Mouse (Mus musculus): Measurements from ENCODE around the gene Kif5c. TPM values are rescaled to one million over a fixed set of nuclear protein-coding genes. Genes with fewer than 3 reads are reported as not detected.

Gene Kif5c
- 0.03 and 0.05 TPM in 2 replicates for polyA plus RNA-seq (2012; rRNA removed)

GRCm38 (mm10) chr2:49618829-49619718, at the start of gene Kif5c:
Gene Kif5c, plus strand, starts transcription at chr2:49619298.

GRCm38 (mm10) chr2:49787376-49788050, 168.4 kb downstream of the Kif5c start, which contains the start of gene Lypd6b:
Gene Lypd6b, plus strand, starts transcription at chr2:49787688.

Other genes starting within 250 kb of the Kif5c start
- gene Epc2, start 167.8 kb upstream of the Kif5c start, polyA plus RNA-seq (2012; rRNA removed): 4.0 and 4.9 TPM in 2 replicates
- gene Lypd6b, start 168.4 kb downstream of the Kif5c start, polyA plus RNA-seq (2012; rRNA removed): 0.01 and 0.04 TPM in 2 replicates

Measured in liver, embryonic 18 days (tissue).